Mouse (Mus musculus): ENCODE measurements around the gene Dlgap5.
"Not testable (repeated sequence)": the region's sequence is repeated elsewhere in the genome, so short reads cannot be mapped to it uniquely, and the experiment has no call there.

The Dlgap5 gene

DNA sequence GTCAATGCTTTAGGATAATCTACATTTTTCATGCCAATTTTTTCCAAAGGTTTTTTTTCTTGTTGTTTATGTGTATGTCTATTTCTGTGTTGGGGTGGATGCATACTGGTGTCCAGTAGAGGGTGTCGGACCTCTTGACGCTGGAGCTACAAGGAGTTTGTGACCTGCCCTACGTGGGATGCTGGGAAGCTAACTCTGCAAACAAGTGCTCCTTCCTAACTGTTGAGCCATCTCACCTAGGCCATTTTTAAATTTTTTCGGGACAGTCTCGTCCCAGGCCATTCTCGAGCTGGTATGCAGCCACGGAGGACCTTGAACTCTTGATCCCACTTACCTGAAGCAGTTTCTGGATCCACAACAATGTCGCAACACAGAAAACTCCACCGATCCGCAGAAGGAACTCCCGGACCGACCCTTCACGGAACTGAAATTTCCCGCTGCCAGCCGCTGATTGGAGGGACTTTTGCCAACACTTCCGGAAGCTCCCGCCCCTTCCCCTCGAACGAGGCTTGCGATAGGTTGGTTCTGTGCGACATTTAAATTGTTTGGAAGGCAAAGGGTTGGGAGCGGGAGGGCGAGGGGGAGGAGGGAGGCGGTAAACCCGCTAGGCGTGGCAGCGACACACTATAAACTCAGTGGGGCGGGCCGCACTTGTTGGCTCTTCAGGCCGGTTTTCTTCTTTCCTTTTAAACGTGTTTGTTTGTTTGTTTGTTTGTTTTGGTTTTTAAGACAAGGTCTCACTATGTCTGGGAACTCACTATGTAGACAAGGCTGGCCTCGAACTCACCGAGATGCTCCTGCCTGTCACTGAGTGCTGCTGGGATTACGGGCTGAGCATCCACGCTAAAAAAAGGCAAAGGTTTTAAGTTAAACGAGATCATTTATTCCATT lies at the start of gene Dlgap5:
Dlgap5 (minus strand) TSS at position 633 of the 891 bp plus-strand sequence.
- DNase-seq = peak; percentile 97

DNA sequence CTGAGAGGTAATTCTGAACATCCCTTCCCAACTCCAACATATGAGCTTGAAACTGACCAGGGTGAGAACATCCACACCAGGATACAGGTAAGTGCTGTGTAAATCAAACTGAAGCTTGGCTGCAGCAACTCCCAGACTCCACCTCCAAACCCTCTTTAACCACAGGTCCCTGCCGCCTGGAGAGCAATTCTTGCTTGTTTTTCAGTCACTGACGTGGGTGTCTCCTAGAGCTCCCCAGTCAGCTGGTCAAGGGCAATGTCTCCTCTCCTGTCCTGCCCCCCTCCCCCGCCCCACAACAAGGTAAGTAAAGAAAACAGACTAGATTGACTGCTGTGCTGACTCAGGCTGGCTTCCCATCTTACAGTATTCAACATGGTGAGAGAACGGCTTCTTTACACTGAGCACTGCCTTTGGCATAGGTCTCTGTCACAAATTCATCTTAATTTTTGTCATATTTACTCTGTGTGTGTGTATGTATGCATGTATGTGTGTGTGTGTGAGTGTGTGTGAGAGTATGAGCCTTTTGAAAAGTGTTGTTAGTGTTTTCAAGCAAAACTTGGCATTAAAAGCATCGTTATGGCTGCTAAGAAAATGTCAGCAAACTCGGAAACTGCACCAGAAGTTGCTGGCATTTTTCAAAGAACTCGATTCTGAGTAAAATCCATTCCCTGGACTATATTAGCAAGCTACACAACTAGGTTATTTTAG lies 47.4 kb upstream of the Dlgap5 start:
- DNase-seq = no peak

DNA sequence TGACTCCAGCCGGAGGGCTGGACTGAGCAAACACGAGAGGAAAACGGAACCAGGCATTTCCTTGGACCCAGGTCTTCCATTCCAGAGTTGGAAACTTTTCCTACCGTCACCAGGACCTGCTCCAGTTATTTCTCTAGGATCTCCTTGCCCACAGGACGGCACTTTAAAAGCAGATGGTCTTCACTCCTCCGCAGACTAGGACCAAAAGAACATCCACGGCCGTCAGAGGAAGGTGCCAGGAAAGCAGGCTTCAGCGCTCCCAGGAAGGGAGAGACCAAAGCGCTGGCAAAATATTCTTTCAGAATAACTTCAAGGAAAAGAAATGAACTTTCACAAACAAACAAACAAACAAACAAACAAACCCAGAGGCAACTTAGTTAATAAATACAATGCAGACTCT lies 46.2 kb upstream of the Dlgap5 start:
- DNase-seq = no peak

DNA sequence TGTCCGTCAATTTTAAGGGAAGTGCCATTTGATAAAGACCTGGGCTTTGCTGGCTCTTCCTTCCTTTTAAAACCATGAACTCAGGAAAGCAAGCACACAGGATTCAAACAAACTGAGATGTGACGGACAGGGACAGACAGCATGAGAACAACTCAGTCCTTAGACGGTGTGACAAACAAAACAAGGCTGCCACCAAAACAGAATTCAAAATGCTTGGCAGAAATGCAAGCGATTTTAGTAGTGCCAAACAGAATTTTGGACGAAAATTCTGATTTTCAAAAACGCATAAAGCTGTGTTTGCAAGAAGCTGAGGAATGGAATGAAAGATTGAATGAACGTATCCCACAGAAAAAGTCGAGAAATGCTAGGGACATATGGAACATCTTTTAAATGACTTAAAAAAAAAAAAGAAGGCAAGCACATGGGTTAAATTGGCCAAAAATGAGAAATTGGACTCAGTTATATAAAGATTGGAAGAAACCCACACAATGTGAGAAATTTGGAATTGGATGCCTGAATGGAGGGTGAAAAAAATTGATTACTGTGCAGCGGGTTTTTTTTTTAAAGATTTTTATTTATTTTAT lies 44.8 kb upstream of the Dlgap5 start:
- DNase-seq = no peak

DNA sequence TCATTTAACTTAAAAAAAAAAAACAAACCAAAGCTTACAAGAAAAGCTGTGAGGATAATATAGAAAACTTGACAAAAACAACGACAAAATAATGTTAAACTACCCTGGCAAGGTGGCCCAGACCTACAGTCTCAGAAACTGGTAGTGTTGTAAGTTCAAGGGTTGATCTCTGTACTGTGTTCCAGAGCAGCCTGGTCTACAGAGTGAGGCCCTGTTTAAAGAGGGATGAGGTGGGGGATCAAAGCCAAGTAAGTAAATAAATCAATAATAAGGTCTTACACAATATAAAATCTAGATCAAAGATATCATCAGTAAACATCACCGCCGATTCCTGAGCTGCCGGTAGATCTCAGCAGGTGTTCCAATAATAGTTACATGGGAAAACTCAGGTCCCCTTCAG lies 44.2 kb upstream of the Dlgap5 start:
- DNase-seq = no peak

DNA sequence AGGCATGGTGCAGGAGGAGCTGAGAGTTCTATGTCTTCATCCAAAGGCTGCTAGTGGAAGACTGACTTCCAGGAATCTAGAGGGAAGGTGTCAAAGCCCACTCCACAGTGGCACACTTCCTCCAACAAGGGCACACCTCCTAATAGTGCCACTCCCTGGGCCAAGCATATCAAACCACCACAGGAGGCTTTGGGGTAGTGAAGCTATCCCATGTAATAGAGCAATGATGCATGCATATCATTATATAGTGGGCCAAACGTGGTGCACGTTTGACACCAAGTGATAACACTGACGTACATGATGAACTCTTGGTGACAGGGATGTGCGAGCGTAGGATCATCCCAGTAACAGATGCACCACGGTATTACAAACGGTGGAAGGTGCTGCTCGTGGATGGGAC lies 43.8 kb upstream of the Dlgap5 start:
- no peak for DNase-seq

DNA sequence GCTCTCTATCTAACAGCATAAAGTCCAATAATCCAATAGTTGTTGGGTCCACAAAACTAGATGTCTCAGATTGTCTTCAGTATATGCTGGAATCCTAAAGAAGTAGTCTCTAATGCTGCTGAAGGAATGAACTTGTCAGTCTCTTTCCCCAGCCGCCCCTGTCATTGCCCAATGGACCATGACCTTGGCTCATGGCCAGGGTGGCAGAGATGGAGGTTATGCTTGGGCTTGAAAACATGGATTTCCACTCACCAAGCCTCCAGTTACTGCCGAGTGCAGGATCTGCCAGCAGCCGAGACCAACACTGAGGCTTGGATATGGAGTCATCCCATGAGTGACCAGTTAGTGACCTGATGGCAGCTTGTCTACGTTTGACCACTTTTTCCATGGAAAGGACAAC lies 41.3 kb upstream of the Dlgap5 start:
- DNase-seq = no peak

DNA sequence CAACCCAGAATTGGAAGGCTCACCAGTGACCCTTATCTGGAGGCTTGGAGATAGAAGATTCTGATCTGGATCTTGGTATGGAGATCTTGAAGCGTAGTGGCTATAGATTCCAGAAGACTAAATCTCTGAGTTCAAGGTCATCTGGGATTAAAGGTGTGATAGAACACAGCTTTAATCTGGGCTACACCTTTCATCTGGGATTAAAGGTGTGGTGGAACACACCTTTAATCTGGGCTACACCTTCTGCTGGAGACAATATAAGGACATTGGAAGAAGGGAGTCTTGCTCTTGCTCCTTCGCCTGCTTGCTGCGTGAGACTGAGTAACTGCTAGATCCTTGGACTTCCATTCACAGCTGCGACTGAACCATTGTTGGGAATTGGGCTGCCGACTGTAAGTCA lies 31.9 kb upstream of the Dlgap5 start, which contains the start of gene Fbxo34:
Fbxo34 (plus strand) TSS at position 301 of the 400 bp plus-strand sequence.
- not testable (repeated sequence) for DNase-seq

DNA sequence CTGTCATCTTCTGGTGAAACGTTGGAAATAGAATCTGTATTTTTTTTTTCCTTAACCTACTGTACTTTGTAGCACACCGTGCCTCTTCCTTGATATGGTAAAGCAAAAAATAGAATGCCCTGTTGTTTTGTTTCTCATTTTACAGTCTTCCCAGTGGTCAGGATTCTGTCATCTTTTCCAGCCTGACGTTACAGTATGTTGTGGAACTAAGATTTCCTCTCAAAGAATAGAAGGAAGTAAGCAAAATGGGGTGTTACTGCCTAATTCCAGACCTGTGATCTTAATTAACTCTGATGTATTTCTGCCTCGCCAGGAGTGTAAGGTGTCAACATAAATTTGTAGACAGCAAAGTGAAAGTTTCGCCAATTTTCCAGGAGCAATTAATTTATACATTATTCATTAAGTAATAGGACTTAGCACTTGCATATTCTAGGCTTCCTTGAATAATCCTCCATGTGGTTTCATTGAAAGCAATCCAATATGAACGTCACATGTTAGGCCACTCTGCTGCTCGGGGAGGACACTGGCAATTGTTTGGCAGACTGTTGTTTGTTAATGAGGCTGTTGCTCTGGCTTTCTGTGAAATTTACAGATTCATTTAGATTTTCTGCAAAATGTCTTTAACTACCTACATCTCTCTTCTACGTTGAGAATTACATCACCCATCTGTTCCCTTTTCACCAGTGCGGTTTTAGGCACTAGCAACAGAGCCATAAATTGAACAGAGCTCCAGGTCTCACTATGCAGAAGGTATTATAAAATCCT lies 27.3 kb upstream of the Dlgap5 start:
- DNase-seq = no peak

DNA sequence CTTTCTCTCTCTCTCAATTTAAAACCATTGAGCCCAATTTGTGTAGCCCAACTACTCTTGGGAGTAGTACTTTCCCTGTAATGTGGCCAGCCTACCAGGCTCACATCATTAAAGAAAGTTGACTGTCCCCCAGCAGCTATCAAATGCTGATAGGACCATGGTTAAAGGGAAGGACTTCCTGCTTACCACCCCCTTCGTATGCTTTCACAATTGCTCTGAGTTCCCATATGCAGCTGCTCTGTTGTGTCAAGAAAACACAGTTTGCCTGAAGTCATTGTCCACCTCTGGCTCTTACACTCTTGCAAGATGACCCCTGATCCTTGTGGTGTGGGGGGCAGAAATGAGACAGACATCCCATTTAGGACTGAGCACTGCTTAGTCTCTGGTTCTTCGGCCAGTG lies 26.7 kb upstream of the Dlgap5 start:
- DNase-seq = no peak

DNA sequence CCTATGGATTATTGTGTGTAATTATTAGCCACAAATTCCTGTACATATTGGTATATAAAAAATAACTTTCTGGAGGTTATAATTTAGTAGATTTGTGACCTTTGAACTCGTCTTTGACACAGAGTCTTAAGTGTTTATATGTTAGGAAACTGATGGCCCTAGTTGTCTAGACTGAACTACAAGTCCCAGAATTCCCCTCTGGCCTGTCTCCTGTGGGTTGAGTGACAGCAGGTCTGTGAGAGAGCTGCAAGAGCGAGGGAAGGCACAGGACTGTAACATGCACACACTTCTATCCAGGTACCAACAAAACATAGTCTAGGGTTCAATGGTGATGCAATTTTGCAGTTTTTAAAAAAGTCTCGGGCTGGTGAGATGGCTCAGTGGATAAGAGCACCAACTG lies 20.7 kb upstream of the Dlgap5 start:
- DNase-seq = no peak

DNA sequence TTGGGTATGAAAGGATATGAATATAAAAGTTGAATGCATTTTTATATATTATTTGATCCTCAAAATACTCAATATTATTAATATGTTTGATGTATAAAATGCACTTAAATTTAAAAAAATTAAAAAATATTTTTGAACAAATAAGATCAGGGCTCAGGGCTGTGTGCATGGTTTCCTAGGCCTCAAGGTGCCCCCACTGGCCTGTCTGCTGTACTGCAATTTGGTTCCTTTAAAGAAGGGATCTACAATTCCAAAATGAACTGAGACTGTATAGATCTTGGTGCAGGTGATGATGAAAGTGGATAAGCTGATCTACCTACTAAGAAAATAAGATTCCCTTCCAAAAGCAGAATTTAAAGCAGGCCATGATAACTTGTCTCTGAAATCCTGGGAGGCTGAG lies 14.8 kb upstream of the Dlgap5 start:
- peak; percentile 13 for DNase-seq

DNA sequence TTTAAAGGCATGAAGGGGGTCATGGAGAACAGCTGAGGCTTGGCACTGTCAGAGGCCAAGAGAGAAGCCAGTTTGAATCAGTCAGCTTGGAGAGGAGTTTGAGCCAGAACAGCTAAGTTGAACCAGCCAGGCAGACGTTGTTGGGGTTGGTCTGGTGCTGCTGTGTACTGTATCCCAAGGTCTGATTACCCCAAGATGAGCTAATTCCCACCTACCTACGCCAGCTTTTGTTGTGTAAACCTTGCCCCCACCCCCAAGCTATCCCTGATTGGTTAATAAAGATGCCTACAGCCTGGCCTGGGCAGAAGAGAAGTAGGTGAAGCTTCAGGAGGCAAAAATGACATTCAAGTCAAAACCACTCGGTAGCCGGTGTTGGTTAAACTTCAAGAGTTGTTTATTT lies 4.3 kb upstream of the Dlgap5 start:
- no peak for DNase-seq

DNA sequence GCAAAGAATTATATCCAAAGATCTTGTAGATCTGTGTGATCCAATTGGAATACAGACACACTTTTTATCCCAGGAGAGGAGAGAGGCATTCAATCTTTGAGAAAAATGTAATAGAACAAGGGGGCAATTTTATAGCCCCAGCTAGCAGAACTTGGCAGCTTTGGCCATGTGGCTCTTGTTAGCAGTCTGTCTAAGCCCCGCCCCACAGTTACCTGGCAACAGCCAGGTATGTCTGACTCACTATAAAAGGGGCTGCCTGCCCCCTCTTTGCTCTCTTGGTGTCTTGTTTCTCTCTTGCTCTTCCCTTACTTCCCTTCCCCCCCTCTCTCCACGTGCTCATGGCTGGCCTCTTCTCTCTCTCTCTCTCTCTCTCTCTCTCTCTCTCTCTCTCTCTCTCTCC lies 3.4 kb upstream of the Dlgap5 start:
- peak; percentile 38 for DNase-seq

DNA sequence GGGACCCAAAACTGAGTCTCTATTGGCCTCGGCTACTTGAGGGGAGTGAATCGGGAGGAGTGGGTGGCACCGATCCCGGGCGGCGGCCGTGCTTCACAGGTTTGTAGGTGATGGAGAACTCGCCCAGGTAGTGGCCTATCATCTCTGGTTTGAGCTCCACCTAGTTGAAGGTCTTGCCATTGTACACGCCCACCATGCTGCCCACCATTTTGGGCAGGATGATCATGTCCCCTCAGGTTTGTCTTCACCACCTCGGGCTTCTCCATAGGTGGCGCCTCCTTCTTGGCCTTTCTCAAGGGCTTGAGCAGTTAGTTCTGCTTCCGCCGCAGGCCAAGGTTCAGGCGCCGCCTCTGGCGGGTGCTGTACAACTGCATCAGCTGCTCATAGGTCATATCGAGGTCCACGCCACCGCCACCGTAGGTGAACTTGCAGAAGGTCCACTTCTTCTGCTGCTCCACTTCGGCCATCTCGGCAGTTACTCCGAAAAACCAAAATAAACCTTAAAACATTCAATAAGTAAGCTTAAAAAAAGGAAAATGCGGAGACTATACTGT lies 1.6 kb upstream of the Dlgap5 start:
- no peak for DNase-seq

DNA sequence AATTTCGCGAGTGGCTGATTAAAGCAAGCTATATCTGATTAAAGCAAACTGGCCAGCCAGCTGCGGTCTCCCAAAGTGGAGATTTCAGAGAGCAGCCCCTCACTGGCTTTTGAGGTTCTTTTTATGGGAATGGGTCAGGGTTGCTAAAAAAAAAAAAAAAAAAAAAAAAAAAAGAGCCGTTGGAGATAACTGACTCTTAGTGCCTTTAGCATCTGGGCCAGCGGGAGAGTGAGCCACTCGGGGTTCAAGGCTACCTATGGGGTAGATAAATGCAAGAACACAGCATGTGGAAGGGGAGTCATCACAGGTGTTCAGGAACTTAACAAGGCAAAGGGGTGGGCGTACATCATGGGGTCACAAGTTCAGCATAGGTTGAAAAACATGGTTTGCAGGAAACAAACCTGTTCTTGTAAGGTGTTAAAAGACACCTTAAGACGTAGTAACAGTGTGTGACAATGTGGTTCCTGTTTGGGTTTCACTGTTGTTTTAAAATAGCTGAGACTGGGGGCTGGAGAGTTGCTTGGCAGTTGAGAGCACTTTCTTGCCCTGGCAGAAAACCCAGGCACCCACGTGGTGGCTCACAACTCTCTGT lies 923 bp upstream of the Dlgap5 start:
- no peak for DNase-seq

DNA sequence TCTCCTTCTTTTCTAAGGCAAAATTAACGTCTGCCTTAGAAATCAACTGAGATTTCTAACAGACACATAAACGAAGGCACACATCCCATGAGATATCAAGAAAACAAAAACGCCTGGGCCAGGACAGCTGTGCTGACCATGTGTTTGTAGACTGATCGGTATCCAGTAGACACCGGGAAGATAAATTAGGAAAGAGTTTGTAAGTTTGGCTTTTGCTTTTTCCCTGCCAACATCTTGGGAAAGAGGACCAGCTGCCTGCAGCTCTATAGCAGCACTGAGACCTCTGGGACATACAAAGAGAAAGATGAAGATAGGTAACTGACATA lies 422 bp upstream of the Dlgap5 start:
- peak; percentile 8 for DNase-seq

DNA sequence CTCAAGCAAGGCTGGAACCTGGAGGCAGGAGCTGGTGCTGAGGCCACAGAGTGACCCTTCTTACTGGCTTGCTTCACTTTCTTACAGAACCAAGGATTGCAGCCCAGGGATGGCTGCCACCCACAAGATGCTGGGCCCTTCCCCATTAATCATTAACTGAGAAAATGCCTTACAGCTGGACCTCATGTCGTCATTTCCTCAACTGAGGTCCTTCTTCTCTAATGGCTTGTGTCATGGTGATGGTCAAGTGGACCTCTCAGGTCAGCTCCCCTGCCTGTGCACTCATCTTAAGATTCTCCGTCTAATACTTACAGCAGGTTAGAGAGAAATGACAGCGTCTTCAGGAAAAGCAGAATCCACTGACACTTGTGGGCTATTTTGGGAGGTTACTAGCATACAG lies 861 bp downstream of the Dlgap5 start:
- no peak for DNase-seq

DNA sequence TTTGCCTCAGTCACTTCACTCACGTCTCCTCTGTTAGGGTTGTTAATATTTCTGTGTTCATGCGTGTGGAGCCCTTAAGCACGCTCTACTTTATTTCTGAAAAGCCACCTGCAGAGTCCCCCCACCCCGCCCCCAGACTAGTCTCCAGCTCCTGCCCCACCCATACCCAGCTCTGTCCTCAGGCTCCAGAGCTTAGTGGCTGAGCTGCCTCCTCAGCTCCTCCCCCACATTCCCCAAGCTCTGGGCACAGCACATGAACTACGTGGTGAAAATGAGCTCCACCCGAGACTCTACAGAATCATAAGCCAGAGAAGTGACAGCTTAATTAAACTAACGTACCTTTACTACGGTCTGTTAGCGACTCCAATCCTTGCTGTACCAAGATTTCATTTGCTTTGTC lies 12.2 kb downstream of the Dlgap5 start:
- DNase-seq = no peak

DNA sequence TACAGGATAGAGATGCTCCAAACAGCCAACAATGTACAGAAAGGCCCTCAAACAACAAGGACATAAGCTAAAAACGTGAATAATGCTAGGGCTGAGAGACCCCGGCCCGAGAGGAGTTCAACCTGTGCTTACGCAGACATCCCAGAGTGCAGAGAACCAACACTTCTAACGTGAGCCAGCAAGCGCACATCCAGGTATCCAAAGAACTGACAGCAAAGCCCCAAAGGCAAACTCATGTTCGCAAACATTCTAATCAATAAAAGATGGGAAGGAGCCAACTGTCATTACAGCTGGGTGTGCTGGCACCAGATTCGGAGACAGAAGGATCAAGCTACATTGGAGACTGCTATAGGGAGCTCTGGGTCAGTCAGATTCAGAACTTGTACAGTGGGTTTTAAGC lies 15.5 kb downstream of the Dlgap5 start:
- no peak for DNase-seq

DNA sequence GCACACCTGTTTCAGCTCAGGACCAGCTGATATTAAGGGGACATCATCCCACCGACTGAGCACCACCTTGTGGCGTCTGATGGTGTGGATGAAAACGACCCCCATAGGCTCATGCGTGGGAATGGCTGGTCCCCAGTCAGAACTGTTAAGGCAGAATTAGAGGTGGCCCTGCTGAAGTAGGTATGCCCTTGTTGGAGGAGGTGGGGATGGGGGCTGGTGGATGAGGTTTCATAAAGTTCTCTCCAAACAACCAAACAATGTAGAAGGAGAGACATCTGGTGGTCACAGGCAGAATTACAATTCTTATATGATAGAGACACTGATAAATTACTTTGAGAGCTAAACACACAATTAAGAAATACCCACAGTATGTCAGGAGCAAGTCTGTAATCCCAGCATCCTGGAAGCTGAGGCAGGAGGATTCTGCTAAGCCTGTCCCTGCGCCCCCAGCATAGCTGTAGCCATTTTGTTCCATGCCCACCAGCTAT lies 22.0 kb downstream of the Dlgap5 start:
- peak; percentile 55 for DNase-seq

DNA sequence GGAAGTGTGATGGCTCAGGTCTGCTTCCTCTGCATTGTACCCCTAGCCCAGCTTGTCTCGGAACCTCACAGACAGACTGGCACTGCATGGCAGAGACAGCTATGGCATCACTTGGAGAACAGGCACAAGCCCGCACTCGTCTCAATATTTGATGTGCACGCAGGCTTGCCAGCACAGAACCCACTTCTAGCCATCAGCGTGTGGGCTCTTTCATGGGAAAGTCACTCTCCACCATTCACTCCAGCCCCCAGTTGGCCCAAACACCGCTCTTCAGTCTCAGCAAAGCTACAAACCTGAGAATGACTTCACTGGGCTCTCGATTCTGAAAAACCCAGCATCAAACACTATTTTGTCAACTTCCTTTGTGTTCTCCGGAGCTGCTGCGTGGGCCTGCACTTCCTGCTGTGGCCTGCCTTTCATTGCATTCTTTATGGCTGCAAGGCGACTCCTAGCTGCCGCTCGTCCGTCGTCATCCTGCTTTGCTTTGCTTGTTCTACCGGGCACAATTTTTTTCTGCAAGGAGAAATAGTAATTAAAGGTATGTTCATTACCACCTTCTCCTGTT lies 22.7 kb downstream of the Dlgap5 start:
- no peak for DNase-seq

Data from embryo, embryonic 11 days (tissue).